Mouse (Mus musculus): ENCODE measurements around the gene Ovch2. TPM values are rescaled to one million over a fixed set of nuclear protein-coding genes. Genes with fewer than 3 reads are reported as not detected.
"Not testable (repeated sequence)": the region's sequence is repeated elsewhere in the genome, so short reads cannot be mapped to it uniquely, and the experiment has no call there.

Gene Ovch2
- not detected for total RNA-seq (2021)

- no peak for DNase-seq (ENCODE audit: extremely low spot score in 1 of 2, low spot score in 1 of 2)
Measured at GRCm38 (mm10) chr7:107801108-107801507, at the start of gene Ovch2. Gene Ovch2, minus strand, starts transcription at chr7:107801208.

GRCm38 (mm10) chr7:107847390-107847789, 46.4 kb upstream of the Ovch2 start, which contains the start of gene Olfr470:
Gene Olfr470, minus strand, starts transcription at chr7:107847490.
- not testable (repeated sequence) for DNase-seq (ENCODE audit: extremely low spot score in 1 of 2, low spot score in 1 of 2)

- DNase-seq (ENCODE audit: extremely low spot score in 1 of 2, low spot score in 1 of 2): no peak
Measured at GRCm38 (mm10) chr7:107841719-107842118, 40.7 kb upstream of the Ovch2 start.

GRCm38 (mm10) chr7:107825441-107825840, 24.4 kb upstream of the Ovch2 start, which contains the start of gene Olfr469:
Gene Olfr469, minus strand, starts transcription at chr7:107825541.
- not testable (repeated sequence) for DNase-seq (ENCODE audit: extremely low spot score in 1 of 2, low spot score in 1 of 2)

- DNase-seq (ENCODE audit: extremely low spot score in 1 of 2, low spot score in 1 of 2): not testable (repeated sequence)
Measured at GRCm38 (mm10) chr7:107823867-107824266, 22.9 kb upstream of the Ovch2 start.

GRCm38 (mm10) chr7:107819442-107819841, 18.4 kb upstream of the Ovch2 start:
- no peak for DNase-seq (ENCODE audit: extremely low spot score in 1 of 2, low spot score in 1 of 2)

GRCm38 (mm10) chr7:107811963-107812362, 11.0 kb upstream of the Ovch2 start, which contains the start of gene Olfr467:
Gene Olfr467, plus strand, starts transcription at chr7:107812263.
- DNase-seq (ENCODE audit: extremely low spot score in 1 of 2, low spot score in 1 of 2): no peak

GRCm38 (mm10) chr7:107802138-107802537, 1.1 kb upstream of the Ovch2 start:
- no peak for DNase-seq (ENCODE audit: extremely low spot score in 1 of 2, low spot score in 1 of 2)

GRCm38 (mm10) chr7:107796500-107796899, 4.5 kb downstream of the Ovch2 start:
- no peak for DNase-seq (ENCODE audit: extremely low spot score in 1 of 2, low spot score in 1 of 2)

GRCm38 (mm10) chr7:107787977-107788620, 12.9 kb downstream of the Ovch2 start:
- peak in 1 of 2 experiments; percentile 17 for DNase-seq (ENCODE audit: extremely low spot score in 1 of 2, low spot score in 1 of 2)

GRCm38 (mm10) chr7:107779611-107780010, 21.4 kb downstream of the Ovch2 start:
- no peak for DNase-seq (ENCODE audit: extremely low spot score in 1 of 2, low spot score in 1 of 2)

GRCm38 (mm10) chr7:107778216-107778615, 22.8 kb downstream of the Ovch2 start:
- no peak for DNase-seq (ENCODE audit: extremely low spot score in 1 of 2, low spot score in 1 of 2)

GRCm38 (mm10) chr7:107770812-107771211, 30.2 kb downstream of the Ovch2 start:
- no peak for DNase-seq (ENCODE audit: extremely low spot score in 1 of 2, low spot score in 1 of 2)

GRCm38 (mm10) chr7:107757308-107758151, 43.5 kb downstream of the Ovch2 start, which contains the start of gene Cyb5r2:
Gene Cyb5r2, minus strand, starts transcription at chr7:107758032.
- DNase-seq (ENCODE audit: extremely low spot score in 1 of 2, low spot score in 1 of 2): no peak

GRCm38 (mm10) chr7:107756748-107757147, 44.3 kb downstream of the Ovch2 start:
- no peak for DNase-seq (ENCODE audit: extremely low spot score in 1 of 2, low spot score in 1 of 2)

GRCm38 (mm10) chr7:107755905-107756304, 45.1 kb downstream of the Ovch2 start:
- no peak for DNase-seq (ENCODE audit: extremely low spot score in 1 of 2, low spot score in 1 of 2)

GRCm38 (mm10) chr7:107752031-107752520, 48.9 kb downstream of the Ovch2 start:
- no peak for DNase-seq (ENCODE audit: extremely low spot score in 1 of 2, low spot score in 1 of 2)

GRCm38 (mm10) chr7:107749721-107750120, 51.3 kb downstream of the Ovch2 start:
- no peak for DNase-seq (ENCODE audit: extremely low spot score in 1 of 2, low spot score in 1 of 2)

- peak in 1 of 2 experiments; percentile 45 for DNase-seq (ENCODE audit: extremely low spot score in 1 of 2, low spot score in 1 of 2)
Measured at GRCm38 (mm10) chr7:107749270-107749669, 51.7 kb downstream of the Ovch2 start.

- DNase-seq (ENCODE audit: extremely low spot score in 1 of 2, low spot score in 1 of 2): peak; percentile 36 to 72
Measured at GRCm38 (mm10) chr7:107747954-107748353, 53.1 kb downstream of the Ovch2 start.

GRCm38 (mm10) chr7:107747476-107747875, 53.5 kb downstream of the Ovch2 start:
- no peak for DNase-seq (ENCODE audit: extremely low spot score in 1 of 2, low spot score in 1 of 2)

All from layer of hippocampus, postnatal 25 days (tissue).